Mouse (Mus musculus): ENCODE results near the gene Fmo1. TPM values are rescaled to one million over a fixed set of nuclear protein-coding genes. Genes with fewer than 3 reads are reported as not detected.

The Fmo1 gene
- polyA plus RNA-seq, 1 experiment from 2014 or later, result 12.4 TPM

DNA sequence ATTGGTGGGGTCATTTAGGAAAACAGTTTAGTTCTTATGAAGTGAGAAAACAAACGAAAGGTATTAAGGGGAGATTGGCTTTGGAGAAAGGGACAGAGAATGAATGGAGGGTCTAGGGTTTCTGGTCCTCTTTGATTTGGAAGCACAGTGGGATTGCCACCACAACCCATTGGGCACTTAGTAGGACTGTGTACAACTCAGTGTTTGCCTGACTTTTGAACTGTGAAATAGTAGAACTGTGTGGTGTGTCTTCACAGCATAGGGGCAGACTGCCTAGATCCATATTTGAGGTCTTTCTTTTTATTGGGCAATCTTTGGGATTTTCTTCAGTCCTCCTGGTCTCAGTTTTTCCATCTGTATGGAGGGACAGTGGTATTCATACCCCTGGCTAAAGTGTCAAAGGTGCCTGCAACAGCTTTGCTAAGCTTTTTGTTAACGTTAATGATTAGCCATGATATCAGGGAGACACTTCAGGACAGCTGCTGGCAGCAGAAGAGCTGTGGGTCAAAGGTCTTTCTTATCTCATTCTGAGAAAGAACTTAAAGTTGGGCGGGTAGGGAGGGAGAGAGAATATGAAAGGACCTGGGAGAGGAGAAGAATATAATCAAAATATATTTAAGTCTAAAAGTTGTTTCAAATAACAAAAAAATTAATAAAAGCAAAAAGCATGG lies 12.5 kb downstream of the Fmo1 start:
- Histone ChIP-seq H3K4me2 (ENCODE audit: low read depth, low read length) (no peak overlapping the region), H3K9me3 (replicated peaks; ENCODE audit: control insufficient read depth, low read length) (no peaks in the 10 kb centered on the region), H3K9ac (ENCODE audit: low read length) (no peak overlapping the region), H3K27me3 (ENCODE audit: control insufficient read depth, insufficient read depth, low read length) (no peaks in the 10 kb centered on the region), H3K27ac (ENCODE audit: low read length) (no peak overlapping the region), H3K4me3 (ENCODE audit: low read length) (no peak overlapping the region), H3K4me1 (ENCODE audit: control insufficient read depth, insufficient read depth, low read length) (no peaks in the 10 kb centered on the region), H3K36me3 (ENCODE audit: control insufficient read depth, insufficient read depth) (no peaks in the 10 kb centered on the region)
- no peak for ATAC-seq (replicated peaks; ENCODE audit: extremely low read depth, insufficient read depth, low FRiP score)
- 30% methylated on average over 3 of the region's 3 CpGs for WGBS

DNA sequence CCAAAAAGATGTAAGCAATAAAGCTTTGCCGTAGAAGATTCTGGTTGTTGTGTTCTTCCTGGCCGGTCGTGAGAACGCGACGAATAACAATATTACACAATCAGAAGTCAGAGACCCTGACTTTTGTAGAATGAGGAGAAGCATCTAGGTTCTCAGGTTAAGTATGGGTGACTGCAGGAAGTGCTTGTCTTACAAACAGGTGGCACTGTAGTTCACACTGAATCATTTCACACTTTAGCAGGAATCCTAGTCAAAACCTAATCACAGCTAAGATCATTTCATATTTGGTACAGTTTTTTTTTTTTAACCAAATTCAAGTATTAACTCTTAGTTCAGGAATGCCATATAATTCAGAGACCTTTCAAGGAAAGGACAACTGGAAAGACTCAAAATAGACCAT lies 18.9 kb downstream of the Fmo1 start:
- no peak for ATAC-seq (replicated peaks; ENCODE audit: extremely low read depth, insufficient read depth, low FRiP score)
- H3K36me3 ChIP-seq (ENCODE audit: control insufficient read depth, insufficient read depth), result no peaks in the 10 kb centered on the region
- H3K4me1 ChIP-seq (ENCODE audit: control insufficient read depth, insufficient read depth, low read length), result no peaks in the 10 kb centered on the region
- no peak overlapping the region for H3K4me3 ChIP-seq (ENCODE audit: low read length)
- no peak overlapping the region for H3K4me2 ChIP-seq (ENCODE audit: low read depth, low read length)
- H3K27ac ChIP-seq (ENCODE audit: low read length), result no peak overlapping the region
- no peak overlapping the region for H3K9ac ChIP-seq (ENCODE audit: low read length)
- no peaks in the 10 kb centered on the region for H3K9me3 ChIP-seq (replicated peaks; ENCODE audit: control insufficient read depth, low read length)
- H3K27me3 ChIP-seq (ENCODE audit: control insufficient read depth, insufficient read depth, low read length), result no peaks in the 10 kb centered on the region
- WGBS, result 94% methylated on average over 6 of the region's 6 CpGs

DNA sequence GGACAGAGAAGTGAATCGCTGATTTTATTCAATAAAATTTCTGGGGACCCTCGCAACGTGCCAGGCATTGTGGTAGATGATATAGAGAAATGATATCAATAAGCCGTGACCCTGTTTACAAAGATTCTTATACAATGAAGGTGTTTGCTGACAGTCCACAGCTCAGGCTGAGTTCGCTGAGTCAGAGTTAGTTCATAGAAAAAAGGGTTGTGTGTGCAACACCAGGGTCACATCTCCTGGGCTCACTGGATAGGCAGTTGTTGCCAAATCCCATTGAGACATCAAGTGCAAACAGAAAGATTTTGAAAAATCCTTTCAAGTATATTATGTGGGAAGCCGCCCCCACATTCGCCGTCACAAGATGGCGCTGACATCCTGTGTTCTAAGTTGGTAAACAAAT lies 26.2 kb downstream of the Fmo1 start:
- H3K4me3 ChIP-seq (ENCODE audit: low read length), result no peak overlapping the region
- no peaks in the 10 kb centered on the region for H3K36me3 ChIP-seq (ENCODE audit: control insufficient read depth, insufficient read depth)
- no peak overlapping the region for H3K4me2 ChIP-seq (ENCODE audit: low read depth, low read length)
- H3K27me3 ChIP-seq (ENCODE audit: control insufficient read depth, insufficient read depth, low read length), result no peaks in the 10 kb centered on the region
- H3K27ac ChIP-seq (ENCODE audit: low read length), result no peak overlapping the region
- H3K9ac ChIP-seq (ENCODE audit: low read length), result no peak overlapping the region
- ATAC-seq (replicated peaks; ENCODE audit: extremely low read depth, insufficient read depth, low FRiP score), result no peak
- H3K9me3 ChIP-seq (replicated peaks; ENCODE audit: control insufficient read depth, low read length), result 0 out of 2 replicates have a peak, but pooled peaks cover 2% of the 10 kb centered on the region
- H3K4me1 ChIP-seq (ENCODE audit: control insufficient read depth, insufficient read depth, low read length), result no peaks in the 10 kb centered on the region
- 86% methylated on average over 9 of the region's 9 CpGs for WGBS

DNA sequence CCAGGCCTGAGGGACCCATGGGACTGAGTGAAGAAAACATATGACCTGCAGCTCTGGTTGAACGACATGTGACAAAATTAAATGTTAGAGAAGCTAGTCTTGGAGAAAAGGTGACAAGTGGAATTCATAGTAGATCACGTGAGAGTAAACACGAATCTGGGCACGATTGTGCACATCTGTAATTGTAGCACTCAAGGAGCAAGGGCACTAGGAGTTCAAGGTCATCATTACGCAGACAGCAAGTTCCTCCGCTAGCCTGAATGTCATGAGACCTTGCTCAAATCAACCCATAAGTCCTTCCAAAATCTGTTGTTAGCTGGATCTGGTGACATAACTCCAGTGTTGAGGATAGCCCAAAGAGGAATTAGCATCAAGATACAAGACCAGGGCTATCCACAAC lies 27.4 kb downstream of the Fmo1 start:
- Histone ChIP-seq H3K27ac (ENCODE audit: low read length) (no peak overlapping the region), H3K9me3 (replicated peaks; ENCODE audit: control insufficient read depth, low read length) (0 out of 2 replicates have a peak, but pooled peaks cover 2% of the 10 kb centered on the region), H3K36me3 (ENCODE audit: control insufficient read depth, insufficient read depth) (no peaks in the 10 kb centered on the region), H3K4me2 (ENCODE audit: low read depth, low read length) (no peak overlapping the region), H3K27me3 (ENCODE audit: control insufficient read depth, insufficient read depth, low read length) (no peaks in the 10 kb centered on the region), H3K9ac (ENCODE audit: low read length) (no peak overlapping the region), H3K4me3 (ENCODE audit: low read length) (no peak overlapping the region), H3K4me1 (ENCODE audit: control insufficient read depth, insufficient read depth, low read length) (no peaks in the 10 kb centered on the region)
- 83% methylated on average over 6 of the region's 6 CpGs for WGBS
- no peak for ATAC-seq (replicated peaks; ENCODE audit: extremely low read depth, insufficient read depth, low FRiP score)

DNA sequence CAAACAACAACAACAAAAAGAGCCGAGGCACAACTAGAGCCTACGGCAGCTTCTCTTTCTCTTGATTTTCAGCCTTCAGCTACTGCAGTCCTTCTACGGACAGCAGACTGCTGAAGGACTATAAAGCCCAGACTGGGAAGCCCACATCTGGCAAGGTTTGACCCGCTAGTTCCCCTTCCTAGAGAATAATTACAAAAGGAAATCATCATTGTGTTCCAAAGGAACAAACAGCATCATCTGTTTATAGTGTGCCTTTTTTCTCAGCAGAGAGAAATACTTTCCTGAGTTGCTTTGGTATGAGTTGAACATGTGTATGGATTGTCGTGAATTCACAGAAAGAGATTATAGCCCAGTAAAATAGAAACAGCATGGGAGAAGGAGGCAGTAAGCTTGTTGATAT lies 32.1 kb downstream of the Fmo1 start:
- Histone ChIP-seq H3K9ac (ENCODE audit: low read length) (no peak overlapping the region), H3K4me1 (ENCODE audit: control insufficient read depth, insufficient read depth, low read length) (no peaks in the 10 kb centered on the region), H3K27me3 (ENCODE audit: control insufficient read depth, insufficient read depth, low read length) (no peaks in the 10 kb centered on the region), H3K4me2 (ENCODE audit: low read depth, low read length) (no peak overlapping the region), H3K4me3 (ENCODE audit: low read length) (no peak overlapping the region), H3K27ac (ENCODE audit: low read length) (no peak overlapping the region), H3K9me3 (replicated peaks; ENCODE audit: control insufficient read depth, low read length) (no peaks in the 10 kb centered on the region), H3K36me3 (ENCODE audit: control insufficient read depth, insufficient read depth) (no peaks in the 10 kb centered on the region)
- WGBS, result 66% methylated on average over 5 of the region's 5 CpGs
- no peak for ATAC-seq (replicated peaks; ENCODE audit: extremely low read depth, insufficient read depth, low FRiP score)

DNA sequence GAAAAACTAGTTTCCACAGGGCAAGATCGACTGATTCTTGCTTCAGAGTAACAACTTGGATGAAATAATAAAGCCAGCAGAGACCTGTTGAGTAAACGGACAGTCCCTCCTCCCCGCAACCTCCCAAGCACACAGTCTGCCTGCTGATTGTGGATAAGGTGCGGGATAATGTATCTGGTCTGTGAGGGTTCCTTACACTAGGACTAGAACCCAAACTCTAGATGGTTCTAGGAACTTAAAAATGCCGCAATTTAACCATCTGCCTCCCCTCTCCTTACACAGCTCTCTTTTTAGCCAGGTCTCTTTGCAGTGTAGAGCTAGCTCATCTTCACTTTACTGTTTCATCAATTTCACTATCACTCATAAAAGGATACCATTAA lies 33.8 kb downstream of the Fmo1 start:
- H3K9me3 ChIP-seq (replicated peaks; ENCODE audit: control insufficient read depth, low read length), result no peaks in the 10 kb centered on the region
- H3K4me1 ChIP-seq (ENCODE audit: control insufficient read depth, insufficient read depth, low read length), result no peaks in the 10 kb centered on the region
- 59% methylated on average over 5 of the region's 5 CpGs for WGBS
- no peaks in the 10 kb centered on the region for H3K36me3 ChIP-seq (ENCODE audit: control insufficient read depth, insufficient read depth)
- no peak overlapping the region for H3K27ac ChIP-seq (ENCODE audit: low read length)
- no peak overlapping the region for H3K4me3 ChIP-seq (ENCODE audit: low read length)
- H3K9ac ChIP-seq (ENCODE audit: low read length), result no peak overlapping the region
- H3K27me3 ChIP-seq (ENCODE audit: control insufficient read depth, insufficient read depth, low read length), result no peaks in the 10 kb centered on the region
- H3K4me2 ChIP-seq (ENCODE audit: low read depth, low read length), result no peak overlapping the region; the same call in 1 of the 2 replicates
- ATAC-seq (replicated peaks; ENCODE audit: extremely low read depth, insufficient read depth, low FRiP score), result no peak

DNA sequence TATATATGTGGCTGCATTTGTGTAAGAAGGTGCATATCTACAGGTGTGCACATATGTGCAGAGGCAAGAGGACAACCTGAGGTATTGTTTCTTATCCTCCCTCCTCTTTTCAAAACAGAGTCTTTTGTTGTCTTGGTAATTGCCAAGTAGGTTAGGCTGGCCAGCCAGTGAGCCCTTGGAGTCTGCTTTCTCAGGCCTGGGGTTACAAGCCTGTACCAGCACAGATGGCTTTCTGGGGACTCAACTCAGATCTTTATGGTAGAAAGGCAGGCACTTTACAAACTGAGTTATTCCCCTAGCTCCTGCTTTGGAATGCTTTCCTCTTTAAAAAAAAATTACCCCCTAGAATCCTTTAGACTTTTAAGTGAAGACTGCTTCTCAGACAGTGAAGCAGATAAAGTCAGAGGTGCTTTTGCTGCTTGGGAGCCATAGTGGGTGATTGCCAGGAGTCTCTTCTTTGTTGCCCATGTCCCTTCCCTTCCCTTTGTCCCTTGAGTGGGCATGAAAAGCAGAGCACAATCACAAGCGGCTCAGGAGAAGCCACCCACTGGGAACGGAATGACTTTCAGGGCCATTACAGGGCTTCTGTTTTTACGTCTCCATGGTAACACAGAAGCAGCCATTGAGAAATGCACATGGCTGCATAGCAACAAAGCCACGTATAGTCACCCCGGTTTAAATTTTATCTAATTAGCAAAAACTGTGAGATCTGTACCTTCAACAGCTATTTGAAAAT lies 34.4 kb downstream of the Fmo1 start:
- Histone ChIP-seq H3K9me3 (replicated peaks; ENCODE audit: control insufficient read depth, low read length) (no peaks in the 10 kb centered on the region), H3K4me3 (ENCODE audit: low read length) (no peak overlapping the region), H3K36me3 (ENCODE audit: control insufficient read depth, insufficient read depth) (no peaks in the 10 kb centered on the region), H3K27me3 (ENCODE audit: control insufficient read depth, insufficient read depth, low read length) (no peaks in the 10 kb centered on the region), H3K27ac (ENCODE audit: low read length) (no peak overlapping the region), H3K9ac (ENCODE audit: low read length) (no peak overlapping the region), H3K4me2 (ENCODE audit: low read depth, low read length) (no peak overlapping the region; the same call in 1 of the 2 replicates), H3K4me1 (ENCODE audit: control insufficient read depth, insufficient read depth, low read length) (no peaks in the 10 kb centered on the region)
- ATAC-seq (replicated peaks; ENCODE audit: extremely low read depth, insufficient read depth, low FRiP score), result no peak
- 17% methylated on average over 5 of the region's 5 CpGs for WGBS

DNA sequence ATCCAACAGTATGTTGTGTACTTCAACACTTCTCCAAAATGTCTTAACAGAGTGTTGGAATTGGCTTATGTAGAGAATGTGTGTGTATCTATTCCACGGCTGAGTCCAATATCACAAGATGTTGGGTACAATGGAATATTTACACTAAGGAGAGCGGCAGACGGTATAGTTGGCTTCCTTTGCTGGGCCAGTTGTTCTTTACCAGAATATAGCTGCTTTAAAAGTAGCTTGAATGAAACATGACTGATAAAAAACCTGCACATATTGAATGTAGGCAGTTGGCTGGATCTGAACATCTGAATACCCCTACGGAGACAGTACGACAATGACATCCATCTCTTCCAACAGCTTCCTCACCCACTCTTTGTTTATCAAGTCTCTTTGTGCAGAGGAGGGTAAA lies 47.1 kb downstream of the Fmo1 start:
- Histone ChIP-seq H3K4me1 (ENCODE audit: control insufficient read depth, insufficient read depth, low read length) (no peaks in the 10 kb centered on the region), H3K9ac (ENCODE audit: low read length) (no peak overlapping the region), H3K36me3 (ENCODE audit: control insufficient read depth, insufficient read depth) (no peaks in the 10 kb centered on the region), H3K27ac (ENCODE audit: low read length) (no peak overlapping the region), H3K27me3 (ENCODE audit: control insufficient read depth, insufficient read depth, low read length) (no peaks in the 10 kb centered on the region), H3K9me3 (replicated peaks; ENCODE audit: control insufficient read depth, low read length) (no peaks in the 10 kb centered on the region), H3K4me3 (ENCODE audit: low read length) (no peak overlapping the region), H3K4me2 (ENCODE audit: low read depth, low read length) (no peak overlapping the region)
- WGBS, result 88% methylated on average over 5 of the region's 5 CpGs
- no peak for ATAC-seq (replicated peaks; ENCODE audit: extremely low read depth, insufficient read depth, low FRiP score)

DNA sequence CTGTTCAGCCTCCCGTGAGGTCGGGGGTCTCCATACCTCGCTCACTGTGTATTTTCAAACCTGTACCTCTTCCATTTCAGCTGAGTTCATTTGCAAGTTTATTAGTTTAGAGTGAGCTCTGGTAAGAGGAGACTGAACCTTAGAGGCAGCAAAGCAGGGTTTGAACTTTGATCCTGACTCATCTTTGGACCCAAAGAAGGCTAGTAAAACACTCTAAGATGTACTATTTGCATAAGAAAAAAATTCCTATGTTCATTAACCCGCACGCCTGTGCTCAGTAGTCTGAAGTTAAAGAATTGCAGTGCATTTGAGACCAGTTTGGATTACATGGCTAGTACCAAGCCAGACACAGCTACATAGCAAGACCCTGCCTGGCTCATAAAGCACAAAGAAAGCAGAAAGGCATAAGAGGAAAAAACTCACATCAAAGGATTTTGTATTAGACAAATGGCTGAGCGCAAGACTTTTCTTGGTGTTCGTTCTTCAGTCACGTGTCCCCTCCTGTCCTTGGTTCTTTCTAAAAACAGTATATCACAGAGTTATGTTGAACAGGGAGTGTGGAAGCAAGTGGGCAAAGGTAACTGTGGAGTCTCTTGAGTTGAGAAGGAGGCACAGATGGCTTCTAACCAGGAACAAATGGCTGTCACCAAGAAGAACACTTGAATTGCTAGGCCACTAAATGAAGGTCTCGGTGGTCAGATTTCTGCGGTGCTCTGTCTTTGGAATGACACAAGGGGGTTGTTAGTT lies 50.9 kb downstream of the Fmo1 start:
- Histone ChIP-seq H3K27ac (ENCODE audit: low read length) (no peak overlapping the region), H3K4me1 (ENCODE audit: control insufficient read depth, insufficient read depth, low read length) (no peaks in the 10 kb centered on the region), H3K9me3 (replicated peaks; ENCODE audit: control insufficient read depth, low read length) (no peaks in the 10 kb centered on the region), H3K36me3 (ENCODE audit: control insufficient read depth, insufficient read depth) (no peaks in the 10 kb centered on the region), H3K9ac (ENCODE audit: low read length) (no peak overlapping the region), H3K4me2 (ENCODE audit: low read depth, low read length) (no peak overlapping the region), H3K4me3 (ENCODE audit: low read length) (no peak overlapping the region), H3K27me3 (ENCODE audit: control insufficient read depth, insufficient read depth, low read length) (no peaks in the 10 kb centered on the region)
- 79% methylated on average over 10 of the region's 10 CpGs for WGBS
- no peak for ATAC-seq (replicated peaks; ENCODE audit: extremely low read depth, insufficient read depth, low FRiP score)
